Mouse (Mus musculus) skeletal muscle tissue, adult 2 months (tissue): Measurements from ENCODE around the gene Pttg1.

Source experiments
- DNase-seq: peaks from one replicate; pipeline ENCODE4 v3.0.0-alpha.2; 2012; ENCODE audit warnings: low read depth, low spot score

The Pttg1 gene

GRCm38 (mm10) chr11:43425824-43426413, at the start of gene Pttg1:
Gene Pttg1, minus strand, starts transcription at chr11:43426251.
- DNase-seq = peak; percentile 87

- no peak for DNase-seq
Measured at GRCm38 (mm10) chr11:43474225-43474774, 48.2 kb upstream of the Pttg1 start, which contains the start of gene C1qtnf2. Gene C1qtnf2, plus strand, starts transcription at chr11:43474276.

- DNase-seq = no peak
Measured at GRCm38 (mm10) chr11:43473635-43474224, 47.7 kb upstream of the Pttg1 start.

GRCm38 (mm10) chr11:43473115-43473514, 47.1 kb upstream of the Pttg1 start:
- DNase-seq = no peak

- no peak for DNase-seq
Measured at GRCm38 (mm10) chr11:43470881-43471820, 45.1 kb upstream of the Pttg1 start.

GRCm38 (mm10) chr11:43470118-43470517, 44.1 kb upstream of the Pttg1 start:
- peak; percentile 54 for DNase-seq

- no peak for DNase-seq
Measured at GRCm38 (mm10) chr11:43463204-43463603, 37.2 kb upstream of the Pttg1 start.

GRCm38 (mm10) chr11:43452266-43452665, 26.2 kb upstream of the Pttg1 start:
- no peak for DNase-seq

- no peak for DNase-seq
Measured at GRCm38 (mm10) chr11:43451322-43451721, 25.3 kb upstream of the Pttg1 start.

GRCm38 (mm10) chr11:43449916-43450315, 23.9 kb upstream of the Pttg1 start:
- no peak for DNase-seq

- DNase-seq = no peak
Measured at GRCm38 (mm10) chr11:43443183-43443582, 17.1 kb upstream of the Pttg1 start.

GRCm38 (mm10) chr11:43441121-43441520, 15.1 kb upstream of the Pttg1 start:
- no peak for DNase-seq

GRCm38 (mm10) chr11:43434024-43434407, 8.0 kb upstream of the Pttg1 start:
- no peak for DNase-seq

GRCm38 (mm10) chr11:43433254-43434023, 7.4 kb upstream of the Pttg1 start, which contains the start of gene Slu7:
Gene Slu7, plus strand, starts transcription at chr11:43433744.
- DNase-seq = peak; percentile 79

GRCm38 (mm10) chr11:43426414-43426884, 398 bp upstream of the Pttg1 start:
- no peak for DNase-seq

- no peak for DNase-seq
Measured at GRCm38 (mm10) chr11:43425166-43425709, 813 bp downstream of the Pttg1 start.

- no peak for DNase-seq
Measured at GRCm38 (mm10) chr11:43424386-43424785, 1.7 kb downstream of the Pttg1 start.

GRCm38 (mm10) chr11:43417201-43417600, 8.8 kb downstream of the Pttg1 start:
- DNase-seq = no peak

- DNase-seq = peak; percentile 25
Measured at GRCm38 (mm10) chr11:43412771-43413451, 13.1 kb downstream of the Pttg1 start.

GRCm38 (mm10) chr11:43411413-43411812, 14.6 kb downstream of the Pttg1 start:
- DNase-seq = peak; percentile 32
